Mouse (Mus musculus) spleen, adult 12 weeks (tissue): Measurements from ENCODE around the gene Tent4b.

ENCODE experiments used
- DNase-seq: peaks from one replicate; pipeline ENCODE4 v3.0.0; 2022; ENCODE audit warnings: low spot score

Gene Tent4b

DNA sequence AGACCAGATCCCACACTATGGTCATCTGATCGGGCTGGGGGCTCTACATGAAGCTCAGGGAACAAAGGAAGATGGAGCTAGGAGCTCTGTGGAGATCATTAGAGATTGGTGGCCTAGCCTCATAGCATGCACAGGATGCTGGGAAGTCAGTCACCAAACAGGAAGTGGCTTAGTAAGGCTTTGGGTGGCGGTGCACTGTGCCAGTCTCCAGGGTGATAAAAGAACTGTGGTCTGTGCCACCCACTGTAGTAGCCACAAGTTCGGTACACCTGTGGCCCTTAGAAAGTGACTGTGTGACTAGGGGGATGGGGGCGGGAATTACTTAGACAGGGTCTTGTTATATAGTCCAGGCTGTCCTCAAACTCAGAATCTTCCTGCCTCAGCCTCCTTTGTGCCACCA lies 106.8 kb downstream of the Tent4b start:
- no peak for DNase-seq

DNA sequence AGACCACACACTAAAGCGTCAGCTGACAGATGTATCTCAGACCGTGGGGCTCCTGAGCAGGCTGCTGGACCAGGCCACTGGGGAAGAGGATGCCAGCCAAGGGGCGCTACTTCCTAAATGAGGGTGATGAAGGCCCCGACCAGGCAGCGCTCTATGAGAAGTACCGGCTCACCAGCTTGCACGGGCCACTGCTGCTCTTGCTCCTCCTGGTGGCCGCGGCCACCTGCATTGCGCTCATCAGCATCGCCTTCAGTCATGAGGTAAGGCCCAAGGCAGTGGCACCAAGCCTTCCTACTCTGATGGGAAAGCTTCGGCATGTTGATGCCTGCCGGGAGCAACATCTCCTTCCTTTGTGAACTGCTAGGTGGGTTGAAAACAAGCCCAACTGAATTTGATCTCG lies 107.5 kb downstream of the Tent4b start:
- no peak for DNase-seq

DNA sequence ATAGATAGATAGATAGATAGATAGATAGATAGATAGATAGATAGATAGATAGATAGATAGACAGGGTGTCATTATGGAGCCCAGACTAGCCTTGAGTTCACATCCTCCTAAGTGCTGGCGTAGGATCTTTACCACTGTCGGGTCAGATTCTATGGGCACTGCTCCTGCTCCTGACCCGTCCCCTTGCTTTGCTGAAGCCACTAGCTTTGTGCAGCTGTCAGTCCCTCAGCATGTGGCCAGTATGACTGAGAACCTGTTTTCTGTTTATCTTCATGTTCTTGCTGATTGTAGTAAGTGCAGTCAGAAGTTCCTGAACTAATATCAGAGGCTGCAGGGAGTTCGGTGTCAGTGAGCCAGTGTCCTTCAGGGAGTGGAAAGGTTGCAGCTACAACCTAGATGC lies 108.7 kb downstream of the Tent4b start:
- DNase-seq, result no peak
